ENCODE assay signal across 34 mouse cellular contexts in the genomic region with DNA sequence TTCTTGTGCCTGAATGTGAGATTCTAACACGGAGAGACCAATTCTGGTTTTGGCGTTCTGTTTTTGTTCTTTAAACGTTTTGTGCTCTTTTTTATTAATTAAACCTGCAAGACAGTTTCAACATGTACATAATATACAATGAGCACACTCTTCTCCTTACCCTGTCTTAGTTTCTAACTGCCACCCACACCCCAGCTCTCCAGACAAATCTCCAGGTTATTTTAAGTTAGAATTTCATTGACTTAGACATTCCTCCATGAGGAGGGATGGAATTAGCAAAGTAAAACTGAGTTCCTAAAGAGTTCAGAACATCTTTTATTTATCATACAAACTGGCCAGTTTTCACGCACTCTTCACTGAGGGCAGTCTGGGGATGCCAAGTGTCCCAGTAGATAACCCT.
"Had no signal": no experiment of that assay in that cellular context is flagged by ENCODE, and none has a peak within 500 bp of the region (broad histone marks: within the 10 kb centered on the region; RNA-seq: fewer than 3 reads in every experiment).

No protein-coding gene starts in this region.

- H3K36me3 ChIP-seq: heart, embryonic 10.5 days; heart, embryonic 12.5 days; heart, embryonic 13.5 days; heart, embryonic 15.5 days; hindbrain, embryonic 10.5 days; hindbrain, embryonic 12.5 days; hindbrain, embryonic 13.5 days; hindbrain, embryonic 15.5 days; intestine, embryonic 15.5 days; kidney, embryonic 15.5 days had no signal

- H3K4me3 ChIP-seq: heart, embryonic 10.5 days; heart, embryonic 12.5 days; heart, embryonic 13.5 days; heart, embryonic 15.5 days; hindbrain, embryonic 10.5 days; hindbrain, embryonic 12.5 days; hindbrain, embryonic 13.5 days; hindbrain, embryonic 15.5 days; intestine, embryonic 15.5 days; kidney, embryonic 15.5 days; layer of hippocampus, adult 2 months; left cerebral cortex, adult 2 months had no signal

- DNase-seq: heart, postnatal 10 days; heart, postnatal 14 days; heart, postnatal 36 days; heart, postnatal 4 days; kidney, adult 11 months; kidney, adult 18-20 months; kidney, adult 8-10 months; kidney, adult 9 months; kidney, postnatal 10 days; kidney, postnatal 14 days; kidney, postnatal 25 days; kidney, postnatal 36 days; kidney, postnatal 4 days; layer of hippocampus, adult 9-11 months; layer of hippocampus, postnatal 36 days had no signal

- H3K27me3 ChIP-seq: heart, embryonic 12.5 days; heart, embryonic 13.5 days; heart, embryonic 15.5 days; hindbrain, embryonic 12.5 days; hindbrain, embryonic 13.5 days; hindbrain, embryonic 15.5 days; intestine, embryonic 15.5 days; kidney, embryonic 15.5 days had no signal

- H3K4me1 ChIP-seq: heart, embryonic 10.5 days; heart, embryonic 12.5 days; heart, embryonic 13.5 days; heart, embryonic 15.5 days; hindbrain, embryonic 10.5 days; hindbrain, embryonic 12.5 days; hindbrain, embryonic 13.5 days; hindbrain, embryonic 15.5 days; intestine, embryonic 15.5 days; kidney, embryonic 15.5 days had no signal

- H3K27ac ChIP-seq: heart, embryonic 10.5 days; heart, embryonic 13.5 days; heart, embryonic 15.5 days; hindbrain, embryonic 10.5 days; hindbrain, embryonic 12.5 days; hindbrain, embryonic 13.5 days; hindbrain, embryonic 14.5 days; hindbrain, embryonic 15.5 days; hindbrain, postnatal 0 days; intestine, embryonic 15.5 days; kidney, embryonic 15.5 days; kidney, postnatal 0 days; layer of hippocampus, adult 2 months; left cerebral cortex, adult 2 months had no signal

- ATAC-seq: hindbrain, embryonic 16.5 days; hindbrain, postnatal 0 days; inflammation-experienced regulatory T-cells, adult 6 months; intestine, embryonic 15.5 days; intestine, embryonic 16.5 days; intestine, postnatal 0 days had no signal
